Mouse (Mus musculus): ENCODE results near the gene Cdk11b. TPM values are rescaled to one million over a fixed set of nuclear protein-coding genes. Genes with fewer than 3 reads are reported as not detected.

Gene Cdk11b
- 100 to 1,000 TPM; 142 to 143 TPM for total RNA-seq (2023)

DNA sequence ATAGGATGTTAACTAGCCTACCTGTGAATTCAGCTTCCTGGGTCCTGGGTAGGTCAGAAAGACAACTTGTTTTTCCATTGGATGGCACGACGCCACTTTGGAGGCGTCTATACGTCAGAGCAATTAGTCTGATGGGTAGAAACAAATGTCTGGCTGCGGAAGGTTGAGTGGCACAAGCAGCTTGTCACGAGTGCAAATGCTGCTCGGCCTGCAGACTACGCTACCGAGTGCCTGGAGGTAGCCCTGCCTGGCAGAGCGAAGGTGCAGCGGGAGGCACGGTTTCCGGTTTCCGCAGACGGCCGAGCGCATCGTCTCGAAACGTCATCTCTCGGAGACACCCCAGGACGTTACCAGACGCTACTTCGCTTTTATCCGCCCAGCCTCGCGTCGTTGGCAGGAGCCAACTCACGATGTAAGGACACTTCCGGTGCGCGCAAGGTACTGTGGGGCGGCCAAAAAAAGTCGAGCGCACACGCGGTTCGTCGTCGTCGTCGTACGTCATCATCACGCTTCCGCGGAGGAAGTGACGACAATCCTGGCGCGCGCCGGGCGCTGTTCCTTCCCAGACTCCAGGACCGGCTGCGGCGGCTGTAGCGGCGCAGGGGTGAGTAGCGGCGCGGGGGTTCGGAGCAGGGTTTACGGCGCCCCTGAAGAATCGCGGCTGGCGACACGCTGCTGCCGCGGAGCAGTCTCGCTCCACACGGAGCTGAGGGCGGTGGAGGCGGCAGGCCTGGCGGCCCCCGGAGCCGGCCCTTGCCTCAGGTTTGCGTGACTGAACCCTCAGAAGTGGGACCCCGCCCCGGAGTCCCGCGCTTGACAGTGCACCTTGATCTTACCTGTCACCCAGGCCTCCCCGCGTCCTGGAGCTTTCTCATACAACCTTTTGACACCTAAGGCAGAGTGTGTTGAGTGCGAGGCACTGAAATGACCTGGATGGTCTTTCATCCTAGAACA is at the start of gene Cdk11b:
TSS of gene Cdk11b (plus strand) at position 517 of the 954 bp plus-strand sequence.

DNA sequence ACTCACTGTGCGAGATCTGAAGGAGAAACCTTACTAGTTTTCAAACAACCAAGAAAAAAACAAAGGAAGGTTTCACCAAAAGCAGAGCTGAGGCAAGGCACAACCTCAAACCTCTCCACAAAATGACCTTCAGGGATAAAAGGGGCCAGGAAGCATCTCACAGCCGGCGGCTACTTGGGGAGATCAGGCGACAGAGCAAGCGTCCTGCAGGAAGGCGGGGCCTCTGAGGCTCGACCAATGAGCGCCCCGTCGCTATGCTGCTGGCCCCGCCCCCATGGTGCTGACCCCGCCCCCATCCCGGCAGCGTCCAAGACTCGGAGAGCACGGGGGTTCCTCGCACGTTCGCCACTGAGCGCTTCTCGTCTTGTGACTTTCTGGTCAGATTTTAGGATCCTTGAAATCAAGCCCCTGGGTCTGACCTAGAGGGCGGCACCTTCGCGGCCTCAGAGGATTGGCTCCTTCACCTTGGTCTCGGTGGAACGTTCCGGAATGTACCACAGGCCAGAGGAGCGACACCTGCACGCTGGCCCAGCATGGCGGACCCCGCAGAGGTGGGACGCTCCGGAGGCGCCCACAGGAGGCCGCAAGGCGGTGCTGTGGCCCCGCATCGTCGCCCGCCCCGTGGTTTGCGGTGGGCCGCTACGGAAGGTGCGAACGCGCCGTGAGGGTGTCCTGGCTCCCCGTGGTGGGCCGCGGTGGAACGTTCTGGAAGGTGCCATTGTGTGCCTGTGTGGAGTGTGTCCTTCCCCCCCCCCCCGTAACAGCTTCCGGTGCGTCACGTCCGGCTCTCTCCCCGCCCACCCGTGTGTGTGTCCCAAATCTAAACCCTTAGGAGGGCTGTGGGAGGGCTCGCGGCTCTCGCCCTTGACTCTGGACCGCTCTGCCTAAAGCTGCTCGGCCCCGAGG is 23.3 kb upstream of the Cdk11b start, which contains the start of gene Slc35e2:
TSS of gene Slc35e2 (plus strand) at position 326 of the 906 bp plus-strand sequence.

DNA sequence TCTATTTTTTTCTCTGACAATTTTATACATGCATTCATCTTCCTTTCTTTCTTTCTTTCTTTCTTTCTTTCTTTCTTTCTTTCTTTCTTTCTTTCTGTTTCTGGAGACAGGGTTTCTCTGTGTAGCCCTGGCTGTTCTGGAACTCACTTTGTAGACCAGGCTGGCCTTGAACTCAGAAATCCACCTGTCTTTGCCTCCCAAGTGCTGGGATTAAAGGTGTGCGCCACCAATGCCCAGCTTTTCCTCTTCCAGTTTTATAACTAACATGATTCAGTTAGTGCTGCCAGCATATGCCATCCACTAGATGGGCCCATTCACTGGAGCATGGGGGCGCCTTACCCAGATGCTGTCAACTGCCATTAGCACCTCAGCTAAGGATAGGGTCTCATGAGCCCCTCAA is 20.7 kb downstream of the Cdk11b start, which contains the start of gene Gm10563:
TSS of gene Gm10563 (minus strand) at position 101 of the 400 bp plus-strand sequence.

DNA sequence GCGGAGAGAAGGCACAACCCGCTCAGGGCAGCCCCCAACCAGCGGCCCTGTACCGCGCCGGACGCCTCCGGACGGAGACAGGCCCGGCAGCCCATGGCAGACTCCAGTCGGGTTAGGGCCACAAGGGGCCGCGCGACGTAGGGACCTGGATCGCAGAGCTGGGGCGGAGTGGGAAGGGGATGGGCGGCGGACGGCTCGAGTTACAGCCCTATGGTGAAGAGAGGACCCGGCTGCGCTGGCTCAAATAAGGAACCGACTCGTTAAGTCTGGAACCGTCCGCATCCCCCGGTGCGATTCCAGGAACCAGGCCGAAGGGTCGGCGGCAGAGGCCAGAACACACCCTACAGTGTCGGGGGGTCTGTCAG is 28.4 kb downstream of the Cdk11b start, which contains the start of gene Mmp23:
TSS of gene Mmp23 (minus strand) at position 299 of the 365 bp plus-strand sequence.

DNA sequence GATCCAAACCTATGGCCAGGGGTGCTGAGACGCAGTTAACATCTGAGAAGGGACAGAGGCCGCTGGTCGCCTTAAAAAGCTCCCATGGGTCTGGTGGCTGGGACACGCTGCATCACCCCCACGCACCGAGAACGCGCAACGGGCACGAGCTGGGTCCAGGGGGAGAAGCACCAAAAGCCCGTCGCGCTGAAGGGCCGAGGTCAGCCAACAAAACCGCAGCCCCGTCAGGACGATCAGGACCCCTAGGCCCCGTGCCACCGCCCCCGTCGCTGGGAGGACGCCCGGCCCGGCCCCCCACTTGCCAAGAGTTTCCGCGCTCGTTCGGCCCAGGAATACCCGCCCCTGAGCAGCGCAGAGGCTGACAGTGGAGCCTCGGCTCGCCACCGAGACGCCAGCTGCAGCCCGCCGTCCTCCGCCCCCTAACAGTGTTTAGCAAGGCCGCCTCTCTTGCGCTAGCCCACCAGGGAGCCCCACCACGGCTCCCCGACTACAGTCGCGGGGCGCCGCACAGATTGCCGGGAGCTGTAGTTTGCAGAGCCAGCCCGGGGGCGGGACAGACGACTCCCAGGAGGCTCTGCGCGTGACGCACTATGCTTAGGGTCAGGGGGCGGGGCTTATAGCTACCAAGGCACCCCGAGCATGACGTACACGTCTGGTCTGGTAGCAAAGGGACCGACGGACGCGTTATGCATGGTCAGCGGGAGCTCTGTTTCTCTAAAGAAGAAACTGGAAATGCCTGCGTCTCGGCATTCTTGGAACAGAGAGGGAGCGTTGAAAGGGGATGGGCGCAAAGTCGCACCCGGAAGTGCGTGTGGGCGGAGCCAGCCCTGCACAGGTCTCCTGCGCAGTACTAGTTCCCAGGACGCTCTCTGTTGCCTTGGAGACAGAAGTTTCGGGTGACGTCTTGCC is 44.3 kb downstream of the Cdk11b start, which contains the start of gene Mib2:
TSS of gene Mib2 (minus strand) at position 510 of the 909 bp plus-strand sequence.

DNA sequence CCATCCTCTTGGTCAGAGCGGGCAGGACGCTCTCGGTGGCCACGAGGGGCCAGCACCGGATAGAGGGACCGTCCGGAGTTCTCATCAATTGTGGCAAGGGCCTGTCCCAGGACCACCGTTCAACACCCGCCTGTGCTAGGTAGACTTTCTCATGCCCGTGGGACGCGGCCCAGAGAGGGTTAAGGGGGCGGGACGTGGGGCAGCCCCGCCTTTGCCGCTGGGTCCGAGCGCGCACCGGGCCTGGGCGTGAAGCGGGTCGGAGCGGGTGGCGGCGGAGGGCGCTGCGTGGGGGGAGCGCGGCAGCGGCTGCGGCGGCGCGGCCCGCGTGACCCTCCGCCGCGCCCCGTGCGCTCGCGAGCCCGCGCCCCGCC is 69.4 kb downstream of the Cdk11b start, which contains the start of gene Fndc10:
TSS of gene Fndc10 (plus strand) at position 232 of the 371 bp plus-strand sequence.

Other genes with a start within 250 kb of the Cdk11b start
- gene Gabrd, start 226.7 kb upstream of the Cdk11b start, total RNA-seq (2023), result not detected
- under 1 TPM; 0.31 to 0.33 TPM for gene Cfap74, start 215.7 kb upstream of the Cdk11b start, total RNA-seq (2023)
- not detected for gene Tmem52, start 155.7 kb upstream of the Cdk11b start, total RNA-seq (2023)
- 100 to 1,000 TPM; 247 to 260 TPM for gene Gnb1, start 133.5 kb upstream of the Cdk11b start, total RNA-seq (2023)
- gene Nadk, start 62.5 kb upstream of the Cdk11b start, total RNA-seq (2023), result 100 to 1,000 TPM; 370 to 381 TPM
- 10 to 100 TPM; 15.3 to 15.9 TPM for gene Slc35e2, start 23.4 kb upstream of the Cdk11b start, total RNA-seq (2023)
- gene Gm10563, start 20.6 kb downstream of the Cdk11b start, total RNA-seq (2023), result not detected
- gene Mmp23, start 28.5 kb downstream of the Cdk11b start, total RNA-seq (2023), result 1 to 10 TPM in 1 of 2 experiments, under 1 TPM in 1; 0.64 to 1.2 TPM
- gene Mib2, start 44.3 kb downstream of the Cdk11b start, total RNA-seq (2023), result 10 to 100 TPM; 37.6 to 40.6 TPM
- gene Fndc10, start 69.5 kb downstream of the Cdk11b start, total RNA-seq (2023), result under 1 TPM; 0.90 to 1.00 TPM
- 10 to 100 TPM; 95.1 to 95.2 TPM for gene Ssu72, start 79.9 kb downstream of the Cdk11b start, total RNA-seq (2023)
- gene Tmem240, start 109.9 kb downstream of the Cdk11b start, total RNA-seq (2023), result under 1 TPM; 0.44 to 0.51 TPM
- 10 to 100 TPM; 10.7 to 13.0 TPM for gene Atad3a, start 136.2 kb downstream of the Cdk11b start, total RNA-seq (2023)
- gene Vwa1, start 149.8 kb downstream of the Cdk11b start, total RNA-seq (2023), result not detected
- not detected for gene Tmem88b, start 161.0 kb downstream of the Cdk11b start, total RNA-seq (2023)
- under 1 TPM in 1 of 2 experiments, not detected in 1; 0.40 TPM for gene Ankrd65, start 165.6 kb downstream of the Cdk11b start, total RNA-seq (2023)
- 10 to 100 TPM; 49.7 to 50.7 TPM for gene Mrpl20, start 178.0 kb downstream of the Cdk11b start, total RNA-seq (2023)
- 100 to 1,000 TPM; 131 to 142 TPM for gene Ccnl2, start 187.6 kb downstream of the Cdk11b start, total RNA-seq (2023)
- 100 to 1,000 TPM in 1 of 2 experiments, 10 to 100 TPM in 1; 81.0 to 100 TPM for gene Aurkaip1, start 206.4 kb downstream of the Cdk11b start, total RNA-seq (2023)
- under 1 TPM in 1 of 2 experiments, not detected in 1; 0.78 TPM for gene Mxra8, start 214.8 kb downstream of the Cdk11b start, total RNA-seq (2023)
- 10 to 100 TPM; 49.5 to 53.3 TPM for gene Dvl1, start 222.5 kb downstream of the Cdk11b start, total RNA-seq (2023)
- 1 to 10 TPM; 2.6 to 2.8 TPM for gene Tas1r3, start 238.5 kb downstream of the Cdk11b start, total RNA-seq (2023)
- gene Cptp, start 244.6 kb downstream of the Cdk11b start, total RNA-seq (2023), result 10 to 100 TPM; 22.2 TPM
- 10 to 100 TPM; 40.0 to 40.7 TPM for gene Ints11, start 244.7 kb downstream of the Cdk11b start, total RNA-seq (2023)